Mouse (Mus musculus): Measurements from ENCODE around the gene Myo9a. TPM values are rescaled to one million over a fixed set of nuclear protein-coding genes. Genes with fewer than 3 reads are reported as not detected.
"Not testable (repeated sequence)": the region's sequence is repeated elsewhere in the genome, so short reads cannot be mapped to it uniquely, and the experiment has no call there.

Myo9a gene
- polyA plus RNA-seq, 1 experiment, result 23.8 TPM

DNA sequence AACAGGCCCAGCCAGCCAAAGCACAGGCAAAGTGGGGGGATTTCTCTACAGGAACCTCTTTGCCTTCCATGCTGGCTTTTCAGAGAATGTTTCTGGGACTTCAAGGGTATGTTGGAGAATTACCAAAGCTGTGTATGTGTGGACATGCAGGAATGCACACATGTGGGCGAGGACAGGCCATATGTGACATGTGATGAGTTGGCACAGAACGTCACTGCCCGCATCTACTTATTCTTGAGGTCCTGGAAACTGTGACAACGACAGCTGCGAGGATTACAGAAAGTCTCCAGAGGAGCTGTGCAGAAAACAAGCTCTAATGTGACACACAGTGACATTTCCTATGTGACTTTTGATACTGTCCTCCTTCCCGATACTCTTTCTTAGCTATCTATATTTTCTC is 205.0 kb downstream of the Myo9a start:
- H3K4me1 ChIP-seq (ENCODE audit: control insufficient read depth, insufficient read depth, low read length), result no peaks in the 10 kb centered on the region
- TF ChIP-seq CTCF (IDR thresholded peaks at IDR 0.05; ENCODE audit: extremely low read depth, insufficient read depth, low read length) (no peak), POLR2A (IDR thresholded peaks at IDR 0.05; ENCODE audit: extremely low read depth, insufficient read depth, low read length) (no peak)
- H3K27ac ChIP-seq (ENCODE audit: insufficient read depth, low read length), result no peak overlapping the region
- no peak overlapping the region for H3K4me3 ChIP-seq (ENCODE audit: insufficient read depth, low read length)

GRCm38 (mm10) chr9:59956496-59956895 is 205.8 kb downstream of the Myo9a start:
- TF ChIP-seq CTCF (IDR thresholded peaks at IDR 0.05; ENCODE audit: extremely low read depth, insufficient read depth, low read length) (no peak), POLR2A (IDR thresholded peaks at IDR 0.05; ENCODE audit: extremely low read depth, insufficient read depth, low read length) (no peak)
- no peak overlapping the region for H3K4me3 ChIP-seq (ENCODE audit: insufficient read depth, low read length)
- no peaks in the 10 kb centered on the region for H3K4me1 ChIP-seq (ENCODE audit: control insufficient read depth, insufficient read depth, low read length)
- H3K27ac ChIP-seq (ENCODE audit: insufficient read depth, low read length), result no peak overlapping the region

DNA sequence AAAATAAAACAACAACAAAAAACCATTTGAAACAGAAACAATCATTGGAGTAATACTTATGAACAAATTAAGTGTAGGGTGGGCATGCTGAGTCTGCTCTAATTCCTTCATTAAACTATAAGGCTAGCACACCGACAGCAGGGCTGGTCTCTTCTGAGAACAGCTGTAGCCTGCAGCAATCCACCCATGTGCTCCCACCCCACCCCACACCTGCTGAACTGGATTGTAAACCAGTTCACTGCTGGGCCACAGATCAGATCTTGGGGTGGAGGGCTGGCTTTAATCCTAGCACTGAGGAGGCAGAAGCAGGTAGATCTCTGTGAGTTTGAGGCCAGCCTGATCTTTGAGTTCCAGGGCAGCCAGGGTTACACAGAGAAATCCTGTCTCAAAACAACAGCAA is 207.4 kb downstream of the Myo9a start:
- H3K4me1 ChIP-seq (ENCODE audit: control insufficient read depth, insufficient read depth, low read length); H3K4me3 ChIP-seq (ENCODE audit: insufficient read depth, low read length); H3K27ac ChIP-seq (ENCODE audit: insufficient read depth, low read length): not testable (repeated sequence)

- Histone ChIP-seq H3K27ac (ENCODE audit: insufficient read depth, low read length) (no peak overlapping the region), H3K4me3 (ENCODE audit: insufficient read depth, low read length) (no peak overlapping the region), H3K4me1 (ENCODE audit: control insufficient read depth, insufficient read depth, low read length) (no peaks in the 10 kb centered on the region)
- TF ChIP-seq CTCF (IDR thresholded peaks at IDR 0.05; ENCODE audit: extremely low read depth, insufficient read depth, low read length), result peak; percentile 69
- no peak for TF ChIP-seq POLR2A (IDR thresholded peaks at IDR 0.05; ENCODE audit: extremely low read depth, insufficient read depth, low read length)
Observed at GRCm38 (mm10) chr9:59959276-59959675, 208.6 kb downstream of the Myo9a start.

DNA sequence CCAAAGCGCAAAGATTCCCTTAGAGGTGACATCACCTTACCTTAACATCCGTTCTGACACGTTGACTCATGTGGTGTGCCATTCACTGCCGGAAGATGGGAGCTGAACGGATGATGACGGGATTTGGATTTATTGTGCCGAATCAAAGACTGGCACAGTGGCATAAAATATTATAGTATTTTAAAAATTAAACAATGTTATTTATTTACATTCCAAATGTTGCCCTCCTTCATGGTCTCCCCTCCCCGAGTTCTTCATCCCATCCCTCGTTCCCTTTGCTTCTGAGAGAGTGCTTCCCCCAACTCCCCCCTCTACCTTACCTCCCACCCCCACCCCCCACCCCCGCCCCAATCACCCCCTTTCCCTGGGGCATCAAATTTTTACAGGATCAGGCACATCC is 209.9 kb downstream of the Myo9a start, which contains the start of gene Nr2e3:
Gene Nr2e3, minus strand, starts transcription at position 101 of the 400 bp plus-strand sequence.
- H3K4me1 ChIP-seq (ENCODE audit: control insufficient read depth, insufficient read depth, low read length), result peaks cover 2% of the 10 kb centered on the region; the same call in 1 of the 2 replicates
- TF ChIP-seq CTCF (IDR thresholded peaks at IDR 0.05; ENCODE audit: extremely low read depth, insufficient read depth, low read length), result no peak
- no peak for TF ChIP-seq POLR2A (IDR thresholded peaks at IDR 0.05; ENCODE audit: extremely low read depth, insufficient read depth, low read length)
- no peak within 1 kb of the TSS for H3K27ac ChIP-seq (ENCODE audit: insufficient read depth, low read length)
- no peak within 1 kb of the TSS for H3K4me3 ChIP-seq (ENCODE audit: insufficient read depth, low read length)

DNA sequence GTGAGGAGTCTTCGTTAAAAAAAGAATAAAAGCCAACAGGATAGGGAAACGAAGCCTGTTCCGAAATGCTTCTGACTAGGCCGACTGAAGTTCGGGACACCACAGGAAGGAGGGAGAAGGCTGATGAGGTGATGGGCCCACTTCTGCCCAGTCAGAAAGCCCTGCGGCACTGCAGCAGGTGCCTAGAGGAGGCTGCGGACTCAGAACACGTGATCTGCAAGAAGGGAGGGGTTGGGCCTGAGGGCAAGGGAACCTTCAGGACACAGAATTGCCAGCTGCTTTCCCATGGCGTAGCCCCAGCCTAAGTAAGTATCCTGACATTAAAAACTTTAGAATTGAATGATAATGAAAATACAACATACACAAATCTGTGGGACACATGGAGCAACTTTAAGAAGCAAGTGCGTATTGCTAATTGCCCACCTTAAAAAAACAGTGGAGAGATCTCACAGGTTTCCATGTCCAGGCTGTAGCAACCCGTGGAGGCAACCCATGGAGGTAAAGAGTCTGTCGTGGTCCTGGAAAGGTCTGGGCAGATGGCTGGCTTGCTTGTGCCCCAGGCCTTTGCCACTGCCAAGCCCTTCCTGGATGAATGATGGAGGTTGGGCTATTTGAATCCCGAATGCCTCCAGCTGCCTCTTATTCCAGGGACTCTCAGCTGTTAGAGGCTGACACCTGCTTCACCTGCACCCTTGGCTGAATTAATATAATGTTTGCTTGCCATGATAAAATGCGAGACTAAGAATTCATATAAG is 210.7 kb downstream of the Myo9a start:
- no peak overlapping the region for H3K27ac ChIP-seq (ENCODE audit: insufficient read depth, low read length)
- peaks cover 2% of the 10 kb centered on the region; the same call in 1 of the 2 replicates for H3K4me1 ChIP-seq (ENCODE audit: control insufficient read depth, insufficient read depth, low read length)
- no peak for TF ChIP-seq CTCF (IDR thresholded peaks at IDR 0.05; ENCODE audit: extremely low read depth, insufficient read depth, low read length)
- TF ChIP-seq POLR2A (IDR thresholded peaks at IDR 0.05; ENCODE audit: extremely low read depth, insufficient read depth, low read length), result no peak
- no peak overlapping the region for H3K4me3 ChIP-seq (ENCODE audit: insufficient read depth, low read length)

DNA sequence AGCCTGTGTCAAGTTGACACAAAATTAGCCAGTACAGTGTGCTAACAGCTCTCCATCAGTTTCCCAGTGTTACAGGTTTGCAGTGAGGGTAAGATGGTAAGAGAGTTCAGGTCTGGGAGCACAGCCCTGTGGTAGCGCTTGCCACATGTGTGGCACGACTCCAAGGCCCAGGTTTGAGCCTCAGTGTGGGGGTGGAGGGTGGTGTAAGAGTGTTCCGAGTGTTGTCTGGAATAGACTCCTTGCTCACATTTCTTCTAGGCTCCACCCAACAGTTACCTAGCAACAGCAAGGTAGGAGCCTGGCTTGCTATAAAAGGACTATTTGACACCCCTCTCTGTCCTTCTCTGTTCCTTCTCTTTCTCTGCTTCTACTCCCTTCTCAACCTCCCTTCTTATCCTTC is 213.7 kb downstream of the Myo9a start:
- TF ChIP-seq POLR2A (IDR thresholded peaks at IDR 0.05; ENCODE audit: extremely low read depth, insufficient read depth, low read length) (no peak), CTCF (IDR thresholded peaks at IDR 0.05; ENCODE audit: extremely low read depth, insufficient read depth, low read length) (no peak)
- H3K27ac ChIP-seq (ENCODE audit: insufficient read depth, low read length), result no peak overlapping the region

GRCm38 (mm10) chr9:59965046-59965445 is 214.3 kb downstream of the Myo9a start:
- peaks cover 2% of the 10 kb centered on the region; the same call in 1 of the 2 replicates for H3K4me1 ChIP-seq (ENCODE audit: control insufficient read depth, insufficient read depth, low read length)
- no peak overlapping the region for H3K4me3 ChIP-seq (ENCODE audit: insufficient read depth, low read length)
- no peak overlapping the region for H3K27ac ChIP-seq (ENCODE audit: insufficient read depth, low read length)
- no peak for TF ChIP-seq POLR2A (IDR thresholded peaks at IDR 0.05; ENCODE audit: extremely low read depth, insufficient read depth, low read length)
- no peak for TF ChIP-seq CTCF (IDR thresholded peaks at IDR 0.05; ENCODE audit: extremely low read depth, insufficient read depth, low read length)

More for the DNA sequence above, 213.7 kb downstream of the Myo9a start:
- no peak overlapping the region for H3K4me3 ChIP-seq (ENCODE audit: insufficient read depth, low read length)
- H3K4me1 ChIP-seq (ENCODE audit: control insufficient read depth, insufficient read depth, low read length), result peaks cover 2% of the 10 kb centered on the region; the same call in 1 of the 2 replicates

GRCm38 (mm10) chr9:59969383-59969782 is 218.7 kb downstream of the Myo9a start:
- no peak overlapping the region for H3K4me3 ChIP-seq (ENCODE audit: insufficient read depth, low read length)
- peak; percentile 78 for TF ChIP-seq CTCF (IDR thresholded peaks at IDR 0.05; ENCODE audit: extremely low read depth, insufficient read depth, low read length)
- no peak for TF ChIP-seq POLR2A (IDR thresholded peaks at IDR 0.05; ENCODE audit: extremely low read depth, insufficient read depth, low read length)
- peaks cover 2% of the 10 kb centered on the region; the same call in 1 of the 2 replicates for H3K4me1 ChIP-seq (ENCODE audit: control insufficient read depth, insufficient read depth, low read length)

GRCm38 (mm10) chr9:59971263-59971662 is 220.6 kb downstream of the Myo9a start:
- Histone ChIP-seq H3K4me1 (ENCODE audit: control insufficient read depth, insufficient read depth, low read length) (no peaks in the 10 kb centered on the region), H3K4me3 (ENCODE audit: insufficient read depth, low read length) (no peak overlapping the region), H3K27ac (ENCODE audit: insufficient read depth, low read length) (no peak overlapping the region)
- TF ChIP-seq POLR2A (IDR thresholded peaks at IDR 0.05; ENCODE audit: extremely low read depth, insufficient read depth, low read length), result no peak
- no peak for TF ChIP-seq CTCF (IDR thresholded peaks at IDR 0.05; ENCODE audit: extremely low read depth, insufficient read depth, low read length)

More at GRCm38 (mm10) chr9:59969383-59969782, 218.7 kb downstream of the Myo9a start:
- H3K27ac ChIP-seq (ENCODE audit: insufficient read depth, low read length), result no peak overlapping the region

Other genes starting within 250 kb of the Myo9a start
- 56.1 and 59.4 TPM in 2 replicates for gene Hexa, start 211.4 kb upstream of the Myo9a start, polyA plus RNA-seq (2012; rRNA removed)
- gene Tmem202, start 211.0 kb upstream of the Myo9a start, polyA plus RNA-seq (2012; rRNA removed), result 2.8 TPM in 2 replicates
- gene Celf6, start 173.0 kb upstream of the Myo9a start, polyA plus RNA-seq (2012; rRNA removed), result 11.7 and 14.3 TPM in 2 replicates
- gene Parp6, start 133.6 kb upstream of the Myo9a start, polyA plus RNA-seq (2012; rRNA removed), result 199 and 202 TPM in 2 replicates
- gene Pkm, start 94.5 kb upstream of the Myo9a start, polyA plus RNA-seq (2012; rRNA removed), result 1,537 and 1,545 TPM in 2 replicates
- gene Gramd2, start 70.8 kb upstream of the Myo9a start, polyA plus RNA-seq (2012; rRNA removed), result 18.7 and 18.9 TPM in 2 replicates
- gene Senp8, start 186 bp upstream of the Myo9a start, polyA plus RNA-seq (2012; rRNA removed), result 5.1 and 6.3 TPM in 2 replicates
- gene Nr2e3, start 209.8 kb downstream of the Myo9a start, polyA plus RNA-seq (2012; rRNA removed), result not detected in 2 replicates

Data from cortical plate, adult 2 months (tissue).